Mouse (Mus musculus) thymus, adult 2 months (tissue): ENCODE results near the gene Siglec1. TPM values are rescaled to one million over a fixed set of nuclear protein-coding genes. Genes with fewer than 3 reads are reported as not detected.
"Not testable (repeated sequence)": the region's sequence is repeated elsewhere in the genome, so short reads cannot be mapped to it uniquely, and the experiment has no call there.

Experiments
- DNase-seq: peaks from one replicate; pipeline ENCODE4 v3.0.0; 2021
- H3K27ac ChIP-seq: fragments of 200-500 bp; 2 replicates; pipeline ENCODE4 v1.5.1; 2012; ENCODE audit warnings: low read length, control low read depth; ENCODE audit not compliant: control insufficient read depth, insufficient read depth
- H3K27me3 ChIP-seq: fragments of 200-500 bp; 2 replicates; pipeline ENCODE4 v1.6.1; 2012; ENCODE audit warnings: mild to moderate bottlenecking, low read length, moderate library complexity, mixed read lengths; ENCODE audit not compliant: control insufficient read depth, insufficient read depth
- H3K36me3 ChIP-seq: fragments of 200-500 bp; 2 replicates; pipeline ENCODE4 v1.6.1; 2012; ENCODE audit warnings: mild to moderate bottlenecking, low read length, moderate library complexity; ENCODE audit not compliant: control insufficient read depth, insufficient read depth
- H3K4me1 ChIP-seq: fragments of 200-500 bp; replicated peaks from 2 replicates; pipeline ENCODE4 v1.6.1; 2012; ENCODE audit warnings: low read length; ENCODE audit not compliant: control insufficient read depth, insufficient read depth
- H3K4me3 ChIP-seq: fragments of 200-500 bp; 2 replicates; pipeline ENCODE4 v1.5.1; 2012; ENCODE audit warnings: mild to moderate bottlenecking, low read length, control low read depth, moderate library complexity; ENCODE audit not compliant: control insufficient read depth, insufficient read depth
- CTCF ChIP-seq: fragments of 200-500 bp; IDR thresholded peaks from 2 replicates; pipeline ENCODE4 v1.5.1; 2012; ENCODE audit warnings: mild to moderate bottlenecking, control low read depth, low read length, moderate library complexity, borderline replicate concordance; ENCODE audit not compliant: control insufficient read depth, poor library complexity, insufficient read depth; ENCODE audit errors: extremely low read depth
- POLR2A ChIP-seq: fragments of 200-500 bp; IDR thresholded peaks from 2 replicates; pipeline ENCODE4 v1.6.1; 2012; ENCODE audit warnings: mild to moderate bottlenecking, low read length, control low read depth, moderate library complexity; ENCODE audit not compliant: control insufficient read depth, poor library complexity, insufficient read depth; ENCODE audit errors: extremely low read depth
- WGBS: fragments of 180-500 bp; shearing (Covaris S2); methylation state at CpG from one replicate; pipeline ENCODE4 v1.1.7; 2018; 5-methylcytosine and 5-hydroxymethylcytosine counted together
- polyA plus RNA-seq: library from polyadenylated mRNA; depleted of rRNA; stranded (reverse); fragments of >200 nt; gene quantifications from 2 replicates; pipeline ENCODE4 v1.2.3, GENCODE M21; 2012

Gene Siglec1
- polyA plus RNA-seq, 1 experiment = 10.4 TPM

DNA sequence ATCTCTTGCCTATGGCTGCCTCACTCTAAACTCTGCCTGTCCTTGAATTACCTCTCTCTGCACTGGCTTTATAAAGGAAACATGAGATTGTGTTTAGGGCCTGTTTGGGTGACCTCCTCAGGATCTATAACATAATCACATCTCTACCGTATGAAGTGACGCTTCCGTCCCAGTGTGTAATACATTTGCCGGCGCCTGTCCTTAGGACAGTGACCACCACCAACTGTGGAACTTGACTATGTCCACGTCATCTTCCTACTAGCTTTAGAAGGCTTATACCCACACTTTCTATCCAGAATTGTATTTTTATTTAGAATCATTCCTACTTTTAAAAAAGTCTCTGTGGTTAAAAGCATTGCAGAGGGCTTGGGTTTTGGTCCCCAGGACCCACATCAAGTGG lies 48.4 kb downstream of the Siglec1 start:
- 95% methylated on average over 6 of the region's 6 CpGs for WGBS
- no peak for DNase-seq

GRCm38 (mm10) chr2:131037226-131037990 lies 49.2 kb downstream of the Siglec1 start:
- TF ChIP-seq POLR2A (no peak), CTCF (no peak)

More for the DNA sequence above, 48.4 kb downstream of the Siglec1 start:
- Histone ChIP-seq H3K27me3 (no peaks in the 10 kb centered on the region; the same call in 1 of the 2 replicates), H3K27ac (no peak overlapping the region), H3K4me1 (0 out of 2 replicates have a peak, but pooled peaks cover 8% of the 10 kb centered on the region), H3K4me3 (no peak overlapping the region), H3K36me3 (no peaks in the 10 kb centered on the region)
- TF ChIP-seq CTCF (no peak), POLR2A (no peak)

GRCm38 (mm10) chr2:131036757-131037156 lies 49.8 kb downstream of the Siglec1 start:
- Histone ChIP-seq H3K4me3 (no peak overlapping the region), H3K36me3 (no peaks in the 10 kb centered on the region), H3K27ac (no peak overlapping the region), H3K27me3 (no peaks in the 10 kb centered on the region; the same call in 1 of the 2 replicates), H3K4me1 (0 out of 2 replicates have a peak, but pooled peaks cover 8% of the 10 kb centered on the region)
- no peak for DNase-seq
- TF ChIP-seq CTCF = no peak
- no peak for TF ChIP-seq POLR2A

More at GRCm38 (mm10) chr2:131037226-131037990, 49.2 kb downstream of the Siglec1 start:
- Histone ChIP-seq H3K27ac (no peak overlapping the region), H3K4me1 (0 out of 2 replicates have a peak, but pooled peaks cover 8% of the 10 kb centered on the region), H3K4me3 (no peak overlapping the region), H3K36me3 (no peaks in the 10 kb centered on the region), H3K27me3 (no peaks in the 10 kb centered on the region; the same call in 1 of the 2 replicates)
- DNase-seq = peak; percentile 12
- WGBS = 8% methylated on average over 17 of the region's 17 CpGs

GRCm38 (mm10) chr2:131036343-131036742 lies 50.2 kb downstream of the Siglec1 start:
- TF ChIP-seq POLR2A = no peak
- TF ChIP-seq CTCF = no peak
- WGBS = 98% methylated on average over 2 of the region's 2 CpGs
- H3K27me3 ChIP-seq = no peaks in the 10 kb centered on the region; the same call in 1 of the 2 replicates
- H3K36me3 ChIP-seq = no peaks in the 10 kb centered on the region
- 0 out of 2 replicates have a peak, but pooled peaks cover 5% of the 10 kb centered on the region for H3K4me1 ChIP-seq
- H3K4me3 ChIP-seq = no peak overlapping the region
- H3K27ac ChIP-seq = no peak overlapping the region
- no peak for DNase-seq

DNA sequence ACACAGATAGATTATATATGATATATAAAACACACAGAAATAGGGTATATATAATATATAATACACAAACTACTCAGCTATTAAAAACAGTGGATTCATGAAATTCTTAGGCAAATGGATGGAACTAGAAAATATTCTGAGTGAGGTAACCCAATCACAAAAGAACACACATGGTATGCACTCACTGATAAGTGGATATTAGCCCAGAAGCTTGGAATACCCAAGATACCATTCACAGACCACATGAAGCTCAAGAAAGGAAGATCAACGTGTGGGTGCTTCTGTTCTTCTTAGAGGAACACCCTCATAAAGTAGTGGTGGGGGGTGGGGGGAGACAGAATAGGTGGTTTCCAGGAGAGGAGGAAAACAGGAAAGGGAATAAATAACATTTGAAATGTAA lies 55.2 kb downstream of the Siglec1 start:
- H3K27ac ChIP-seq, H3K36me3 ChIP-seq, H3K27me3 ChIP-seq, H3K4me1 ChIP-seq, DNase-seq, H3K4me3 ChIP-seq: not testable (repeated sequence)
- WGBS = 62% methylated on average over 1 of the region's 1 CpGs

DNA sequence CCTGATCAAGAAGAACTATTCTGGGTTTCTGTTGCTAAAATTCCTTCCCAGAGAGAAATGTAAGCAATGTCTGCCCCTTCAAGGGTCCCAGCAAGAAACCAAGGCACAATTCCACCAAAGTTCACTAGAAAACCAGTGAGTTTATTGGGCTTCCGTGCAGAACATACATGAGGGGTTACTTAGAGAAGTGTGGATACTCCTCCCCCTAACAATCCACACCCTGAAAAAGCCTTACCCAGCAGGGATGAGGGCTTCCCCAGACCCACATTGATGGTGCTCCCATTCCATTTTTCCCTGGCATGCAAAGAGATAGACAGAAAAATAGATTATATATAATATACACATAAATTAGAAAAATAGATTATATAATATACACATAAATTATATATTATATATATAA lies 55.6 kb downstream of the Siglec1 start:
- no peaks in the 10 kb centered on the region for H3K4me1 ChIP-seq
- TF ChIP-seq CTCF = no peak
- TF ChIP-seq POLR2A = no peak
- H3K36me3 ChIP-seq = no peaks in the 10 kb centered on the region
- no peak overlapping the region for H3K4me3 ChIP-seq
- DNase-seq = no peak
- 98% methylated on average over 1 of the region's 1 CpGs for WGBS
- H3K27ac ChIP-seq = no peak overlapping the region
- no peaks in the 10 kb centered on the region for H3K27me3 ChIP-seq

DNA sequence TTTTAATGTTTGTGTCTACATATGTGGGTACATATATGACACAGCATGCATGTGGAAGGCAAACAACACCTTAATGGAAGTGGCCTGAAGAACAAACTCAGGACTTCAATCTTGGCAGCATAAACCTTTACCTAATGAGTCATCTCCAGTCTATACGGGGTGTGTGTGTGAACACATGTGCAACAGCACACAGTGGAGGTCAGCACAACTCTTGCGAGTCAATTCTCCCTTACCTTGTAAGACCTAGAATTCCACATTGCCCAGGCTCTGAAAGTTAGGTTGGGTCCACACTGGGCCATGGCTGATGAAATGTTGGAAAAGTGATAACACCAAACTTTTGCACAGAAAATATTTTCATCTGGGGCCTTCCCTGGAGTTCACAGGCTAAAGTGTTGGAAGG lies 56.0 kb downstream of the Siglec1 start:
- no peak for DNase-seq
- no peak overlapping the region for H3K27ac ChIP-seq
- H3K4me1 ChIP-seq = no peaks in the 10 kb centered on the region
- H3K36me3 ChIP-seq = no peaks in the 10 kb centered on the region
- 91% methylated on average over 2 of the region's 2 CpGs for WGBS
- TF ChIP-seq CTCF (no peak), POLR2A (no peak)
- no peaks in the 10 kb centered on the region for H3K27me3 ChIP-seq
- no peak overlapping the region for H3K4me3 ChIP-seq
